ENCODE assay signal across 34 mouse cellular contexts in genomic region chr13:24486403-24486802, GRCm38 (mm10).
DNase-seq lines count a peak whose midpoint lies in the region; ATAC-seq and TF ChIP-seq lines count a peak whose summit lies in the region.
"Had no signal": no experiment of that assay in that cellular context is flagged by ENCODE, and none has a peak within 500 bp of the region (broad histone marks: within the 10 kb centered on the region; RNA-seq: fewer than 3 reads in every experiment).

No protein-coding gene starts in this region.

- peak; percentile 30 for TF ChIP-seq RAD21 in CH12.LX (IDR thresholded peaks at IDR 0.05; ENCODE audit: low read depth, low read length)

- peaks cover 10 to 65% of the 10 kb centered on the region in 2 experiments for H3K4me1 ChIP-seq in CH12.LX (ENCODE audit: control insufficient read depth in 1 of 2, insufficient read depth in 2 of 2)
- H3K4me1 ChIP-seq in liver, embryonic 13.5 days (replicated peaks): peaks cover 38% of the 10 kb centered on the region
- no peaks in the 10 kb centered on the region for H3K4me1 ChIP-seq in forebrain, embryonic 15.5 days
- H3K4me1 ChIP-seq: forebrain, embryonic 12.5 days; hindbrain, embryonic 13.5 days; neural tube, embryonic 12.5 days had no signal

- WGBS in liver, embryonic 13.5 days (ENCODE audit: insufficient replicate concordance): 22% methylated on average over 6 of the region's 6 CpGs
- WGBS in forebrain, embryonic 15.5 days: 80% methylated on average over 6 of the region's 6 CpGs

- no peaks in the 10 kb centered on the region for H3K79me2 ChIP-seq in CH12.LX (replicated peaks; ENCODE audit: control insufficient read depth, extremely low read depth, insufficient read depth, poor library complexity, severe bottlenecking)

- H3K36me3 ChIP-seq in CH12.LX (replicated peaks in 1 of 2; ENCODE audit: control insufficient read depth in 1 of 2, insufficient read depth in 1 of 2, low read length in 1 of 2): no peaks in the 10 kb centered on the region
- H3K36me3 ChIP-seq in liver, embryonic 13.5 days: no peaks in the 10 kb centered on the region
- H3K36me3 ChIP-seq in forebrain, embryonic 15.5 days: no peaks in the 10 kb centered on the region
- H3K36me3 ChIP-seq: embryonic facial prominence, embryonic 10.5 days; embryonic facial prominence, embryonic 15.5 days; forebrain, embryonic 12.5 days; heart, embryonic 15.5 days; hindbrain, embryonic 13.5 days; neural tube, embryonic 12.5 days had no signal

- dilution Hi-C loops in CH12.LX (cut with MboI; ENCODE audit: extremely low pct_ligation_motif_present, extremely low pct_unique_long_range_greater_than_20kb, low sequenced_read_pairs): no loop called here

- in situ Hi-C loops in CH12.LX (cut with MboI; ENCODE audit: low pct_ligation_motif_present, low pct_unique_long_range_greater_than_20kb, low sequenced_read_pairs): loop anchor here (5.0 to 25.0 kb wide), 4 partner anchors 152 to 501 kb away; no protein-coding TSS in a partner anchor

- TF ChIP-seq EP300 in CH12.LX (IDR thresholded peaks at IDR 0.05; ENCODE audit: low read length): no peak

- no peak overlapping the region for H3K27ac ChIP-seq in CH12.LX (ENCODE audit: insufficient read depth, low read depth)
- no peak overlapping the region; the same call in 1 of the 2 replicates for H3K27ac ChIP-seq in liver, embryonic 13.5 days
- H3K27ac ChIP-seq in forebrain, embryonic 15.5 days (replicated peaks): no peak overlapping the region
- H3K27ac ChIP-seq: embryonic facial prominence, embryonic 10.5 days; embryonic facial prominence, embryonic 15.5 days; forebrain, embryonic 12.5 days; heart, embryonic 15.5 days; hindbrain, embryonic 13.5 days; kidney, postnatal 0 days; macrophage; neural tube, embryonic 12.5 days; stomach, postnatal 0 days had no signal

- peak in 1 of 2 experiments; percentile 54; a peak in 2 of 4 replicates for TF ChIP-seq CTCF in CH12.LX (conservative IDR thresholded peaks at IDR 0.05 in 1 of 2, IDR thresholded peaks at IDR 0.05 in 1 of 2; ENCODE audit: low read depth in 2 of 2, low read length in 2 of 2)

- peak; percentile 24 for DNase-seq in CD4-positive, CD25-positive, alpha-beta regulatory T cell, adult 2 months (ENCODE audit: low read depth, low spot score)
- peak; percentile 80 for DNase-seq in CH12.LX (ENCODE audit: extremely low read depth)
- DNase-seq in liver, embryonic 13.5 days: no peak
- no peak for DNase-seq in layer of hippocampus, adult 18-20 months (ENCODE audit: low spot score in 2 of 2)
- no peak for DNase-seq in embryo, embryonic 10 days (ENCODE audit: low spot score)
- DNase-seq: adrenal gland, adult 8-10 months; cerebellum, adult 18-20 months; cerebellum, postnatal 10 days; gastrocnemius, postnatal 10 days; heart, postnatal 36 days; kidney, adult 8-10 months; kidney, postnatal 4 days; layer of hippocampus, postnatal 36 days; left cerebral cortex, postnatal 4 days; lung, adult 2 months; lung, postnatal 10 days; right cerebral cortex, postnatal 4 days; thymus, adult 18-20 months; thymus, postnatal 25 days had no signal

- no peaks in the 10 kb centered on the region for H3K27me3 ChIP-seq in CH12.LX (replicated peaks)
- no peaks in the 10 kb centered on the region for H3K27me3 ChIP-seq in liver, embryonic 13.5 days
- H3K27me3 ChIP-seq in forebrain, embryonic 15.5 days: no peaks in the 10 kb centered on the region
- H3K27me3 ChIP-seq: embryonic facial prominence, embryonic 15.5 days; forebrain, embryonic 12.5 days; heart, embryonic 15.5 days; hindbrain, embryonic 13.5 days; neural tube, embryonic 12.5 days had no signal

- ATAC-seq in CD4-positive, CD25-positive, alpha-beta regulatory T cell, adult 4 months: no peak
- ATAC-seq in liver, embryonic 13.5 days (ENCODE audit: low read depth): peak; percentile 34; the same call in 1 of the 2 replicates
- peak; percentile 42; the same call in 1 of the 2 replicates for ATAC-seq in megakaryocyte-erythroid progenitor cell, adult 5-6 weeks (replicated peaks; ENCODE audit: low FRiP score, low TSS enrichment, poor library complexity, severe bottlenecking)
- ATAC-seq in forebrain, embryonic 15.5 days (replicated peaks): no peak
- ATAC-seq: intestine, embryonic 16.5 days; midbrain, embryonic 16.5 days had no signal

- H3K4me3 ChIP-seq in CH12.LX (replicated peaks in 1 of 3; ENCODE audit: low read depth in 2 of 3, low read length in 2 of 3, poor library complexity in 1 of 3): no peak overlapping the region
- no peak overlapping the region for H3K4me3 ChIP-seq in liver, embryonic 13.5 days (replicated peaks)
- H3K4me3 ChIP-seq in forebrain, embryonic 15.5 days: no peak overlapping the region
- H3K4me3 ChIP-seq: embryonic facial prominence, embryonic 10.5 days; embryonic facial prominence, embryonic 15.5 days; forebrain, embryonic 12.5 days; heart, embryonic 15.5 days; hindbrain, embryonic 13.5 days; neural tube, embryonic 12.5 days had no signal

- no peak for TF ChIP-seq POLR2A in CH12.LX (IDR thresholded peaks at IDR 0.05; ENCODE audit: low read depth, low read length)

- H3K9me3 ChIP-seq in CH12.LX (replicated peaks; ENCODE audit: low read length): no peaks in the 10 kb centered on the region
- no peaks in the 10 kb centered on the region for H3K9me3 ChIP-seq in liver, embryonic 13.5 days (replicated peaks)
- no peaks in the 10 kb centered on the region for H3K9me3 ChIP-seq in forebrain, embryonic 15.5 days
- H3K9me3 ChIP-seq: embryonic facial prominence, embryonic 10.5 days; embryonic facial prominence, embryonic 15.5 days; forebrain, embryonic 12.5 days; heart, embryonic 15.5 days; hindbrain, embryonic 13.5 days; neural tube, embryonic 12.5 days had no signal

- H3K9ac ChIP-seq in CH12.LX (ENCODE audit: insufficient read depth, low read depth): no peak overlapping the region
- H3K9ac ChIP-seq in liver, embryonic 13.5 days: no peak overlapping the region
- no peak overlapping the region for H3K9ac ChIP-seq in forebrain, embryonic 15.5 days (replicated peaks)
- H3K9ac ChIP-seq: embryonic facial prominence, embryonic 15.5 days; forebrain, embryonic 12.5 days; heart, embryonic 15.5 days; hindbrain, embryonic 13.5 days; neural tube, embryonic 12.5 days had no signal

- peak overlapping the region; percentile 91 for H3K4me2 ChIP-seq in CH12.LX (ENCODE audit: insufficient read depth, low read depth, poor library complexity, severe bottlenecking)
- no peak overlapping the region for H3K4me2 ChIP-seq in liver, embryonic 13.5 days
- H3K4me2 ChIP-seq in forebrain, embryonic 15.5 days (replicated peaks): no peak overlapping the region
- H3K4me2 ChIP-seq: embryonic facial prominence, embryonic 15.5 days; forebrain, embryonic 12.5 days; heart, embryonic 15.5 days; hindbrain, embryonic 13.5 days; midbrain, embryonic 11.5 days; neural tube, embryonic 12.5 days had no signal

TF ChIP-seq in CH12.LX, 34 proteins besides CTCF, POLR2A, EP300 and RAD21:
- TF ChIP-seq KAT2A (IDR thresholded peaks at IDR 0.05; ENCODE audit: insufficient replicate concordance, low read length) (no peak), SMC3 (IDR thresholded peaks at IDR 0.05; ENCODE audit: low read depth, low read length) (peak; percentile 55), JUND (conservative IDR thresholded peaks at IDR 0.05; ENCODE audit: low read depth, low read length) (no peak), BHLHE40 (IDR thresholded peaks at IDR 0.05; ENCODE audit: low read depth, low read length) (no peak)

Comparison
In these comparisons a context has a peak if more than half of its experiments do, and no peak if none do; other contexts are left out.
1. DNase-seq: peak in CD4-positive, CD25-positive, alpha-beta regulatory T cell, adult 2 months (single experiment) and CH12.LX (single experiment); none in liver, embryonic 13.5 days (single experiment), layer of hippocampus, adult 18-20 months (0 of 2) and embryo, embryonic 10 days (single experiment).
2. ATAC-seq: peak in liver, embryonic 13.5 days (single experiment) and megakaryocyte-erythroid progenitor cell, adult 5-6 weeks (single experiment); none in CD4-positive, CD25-positive, alpha-beta regulatory T cell, adult 4 months (single experiment) and forebrain, embryonic 15.5 days (single experiment).